Mouse (Mus musculus) MEL (cell line): ENCODE measurements around the gene Aldh16a1.

Experiments used
- GABPA ChIP-seq: IDR thresholded peaks from 2 replicates; pipeline ENCODE4 v1.6.1; 2012; ENCODE audit warnings: low read depth, mild to moderate bottlenecking, inconsistent platforms, low read length, improper control_type of control experiment, moderate library complexity
- GATA1 ChIP-seq: IDR thresholded peaks from 2 replicates; pipeline ENCODE4 v1.6.1; 2011; ENCODE audit warnings: low read depth, low read length, improper control_type of control experiment
- NELFE ChIP-seq: IDR thresholded peaks from 2 replicates; pipeline ENCODE4 v1.6.1; 2011; ENCODE audit warnings: low read depth, low read length, improper control_type of control experiment
- NRF1 ChIP-seq: IDR thresholded peaks from 2 replicates; pipeline ENCODE4 v1.6.1; 2014; ENCODE audit warnings: low read depth, mild to moderate bottlenecking, inconsistent platforms, low read length, improper control_type of control experiment, moderate library complexity; ENCODE audit not compliant: poor library complexity, insufficient read depth, severe bottlenecking
- POLR2A ChIP-seq, 2 experiments: IDR thresholded peaks; 2 replicates each; pipeline ENCODE4 v1.6.1; 2011 to 2012; ENCODE audit warnings: low read length in 2 of 2, mild to moderate bottlenecking in 2 of 2, control low read depth in 1 of 2, improper control_type of control experiment in 1 of 2, low read depth in 1 of 2, moderate library complexity in 1 of 2; ENCODE audit not compliant: control insufficient read depth in 1 of 2, insufficient read depth in 1 of 2, poor library complexity in 1 of 2

- TF ChIP-seq POLR2A (IDR thresholded peaks at IDR 0.05; ENCODE audit: control insufficient read depth in 1 of 2, insufficient read depth in 1 of 2, low read depth in 1 of 2, low read length in 2 of 2, poor library complexity in 1 of 2) (peak in 1 of 2 experiments; percentile 15; a peak in 1 of 4 replicates), NELFE (no peak), GABPA (no peak), GATA1 (no peak), NRF1 (no peak)
Observed at GRCm38 (mm10) chr7:45182606-45183005, 28.2 kb upstream of the Aldh16a1 start.
